Mouse (Mus musculus) brain, embryonic 14.5 days (tissue): ENCODE data around the gene Mrpl38.

ENCODE experiments used
- CTCF ChIP-seq: fragments of 200-500 bp; IDR thresholded peaks from 2 replicates; pipeline ENCODE4 v1.5.1; 2012; ENCODE audit warnings: inconsistent platforms, mild to moderate bottlenecking, moderate library complexity, borderline replicate concordance; ENCODE audit not compliant: insufficient read depth, insufficient read length; ENCODE audit errors: extremely low read depth
- POLR2A ChIP-seq: fragments of 200-500 bp; IDR thresholded peaks from 2 replicates; pipeline ENCODE4 v1.6.1; 2012; ENCODE audit warnings: mild to moderate bottlenecking, inconsistent platforms, borderline replicate concordance; ENCODE audit not compliant: poor library complexity, insufficient read depth, insufficient read length, severe bottlenecking; ENCODE audit errors: extremely low read depth

DNA sequence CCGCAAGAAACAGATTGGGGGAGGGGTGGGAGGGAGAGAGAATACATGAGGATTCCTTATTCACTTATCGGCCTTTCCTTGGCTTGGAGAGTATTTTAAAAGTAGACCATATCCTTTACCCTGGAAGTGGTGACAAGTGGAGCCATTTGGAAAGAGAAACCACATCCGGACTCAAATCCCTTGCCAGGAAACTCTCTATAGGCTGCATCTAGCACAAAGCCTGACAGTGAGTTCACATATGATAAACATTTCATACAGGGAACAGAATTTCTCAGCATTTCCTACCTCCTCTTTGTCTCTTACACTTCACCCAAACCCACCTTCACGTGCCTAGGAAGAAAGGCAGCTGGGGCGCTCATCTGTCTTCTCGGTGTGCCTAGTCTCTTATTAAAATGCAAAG lies 28.6 kb upstream of the Mrpl38 start:
- TF ChIP-seq CTCF (no peak), POLR2A (no peak)
